Mouse (Mus musculus): Measurements from ENCODE around the gene Ptpn1. TPM values are rescaled to one million over a fixed set of nuclear protein-coding genes. Genes with fewer than 3 reads are reported as not detected.

The Ptpn1 gene
- total and polyA plus RNA-seq, 3 experiments: 69.8 to 131 (median 77.6) TPM

DNA sequence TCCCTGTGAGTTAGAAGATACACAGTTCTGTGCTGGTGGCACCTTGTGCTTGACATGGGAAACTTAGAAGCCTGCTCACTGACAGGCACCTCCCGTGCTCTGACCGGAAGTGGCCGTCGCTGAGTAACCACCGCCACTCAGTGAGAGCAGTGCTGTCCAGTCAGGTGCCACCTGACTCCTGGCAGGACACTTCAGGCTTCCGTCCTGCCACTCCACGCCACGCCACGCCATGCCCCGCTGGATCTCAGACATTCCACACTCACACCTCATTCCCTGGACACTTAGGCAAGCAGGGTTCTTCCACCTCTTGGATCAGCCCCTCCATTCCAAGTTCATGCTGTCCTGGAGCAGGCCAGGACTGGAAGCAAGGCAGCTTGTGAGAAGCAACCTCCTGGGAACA lies 46.4 kb downstream of the Ptpn1 start:
- no peaks in the 10 kb centered on the region for H3K27me3 ChIP-seq (replicated peaks)
- no peak overlapping the region for H3K4me2 ChIP-seq (ENCODE audit: insufficient read depth, low read depth, poor library complexity, severe bottlenecking)
- H3K79me2 ChIP-seq (replicated peaks; ENCODE audit: control insufficient read depth, extremely low read depth, insufficient read depth, poor library complexity, severe bottlenecking): no peaks in the 10 kb centered on the region
- no peak overlapping the region for H3K27ac ChIP-seq (ENCODE audit: insufficient read depth, low read depth)
- no peak overlapping the region for H3K4me3 ChIP-seq (replicated peaks in 1 of 3; ENCODE audit: low read depth in 2 of 3, low read length in 2 of 3, poor library complexity in 1 of 3)
- TF ChIP-seq TBP (conservative IDR thresholded peaks at IDR 0.05; ENCODE audit: low read depth, low read length) (no peak), POLR2A (IDR thresholded peaks at IDR 0.05; ENCODE audit: low read depth, low read length) (0 out of 2 replicates have a peak, but pooled peaks have one; percentile 12), KAT2A (IDR thresholded peaks at IDR 0.05; ENCODE audit: insufficient replicate concordance, low read length) (no peak), EP300 (IDR thresholded peaks at IDR 0.05; ENCODE audit: low read length) (no peak)
- dilution Hi-C loops (cut with MboI; ENCODE audit: extremely low pct_ligation_motif_present, extremely low pct_unique_long_range_greater_than_20kb, low sequenced_read_pairs): no loop called here
- no peaks in the 10 kb centered on the region for H3K9me3 ChIP-seq (replicated peaks; ENCODE audit: low read length)
- no peak overlapping the region for H3K9ac ChIP-seq (ENCODE audit: insufficient read depth, low read depth)
- peaks cover 0 to 25% of the 10 kb centered on the region in 2 experiments; a peak in 3 of 4 replicates for H3K4me1 ChIP-seq (ENCODE audit: control insufficient read depth in 1 of 2, insufficient read depth in 2 of 2)
- peaks cover 60 to 72% of the 10 kb centered on the region in 2 experiments for H3K36me3 ChIP-seq (replicated peaks in 1 of 2; ENCODE audit: control insufficient read depth in 1 of 2, insufficient read depth in 1 of 2, low read length in 1 of 2)
- in situ Hi-C loops (cut with MboI; ENCODE audit: low pct_ligation_motif_present, low pct_unique_long_range_greater_than_20kb, low sequenced_read_pairs): no loop called here
- DNase-seq (ENCODE audit: extremely low read depth): no peak

DNA sequence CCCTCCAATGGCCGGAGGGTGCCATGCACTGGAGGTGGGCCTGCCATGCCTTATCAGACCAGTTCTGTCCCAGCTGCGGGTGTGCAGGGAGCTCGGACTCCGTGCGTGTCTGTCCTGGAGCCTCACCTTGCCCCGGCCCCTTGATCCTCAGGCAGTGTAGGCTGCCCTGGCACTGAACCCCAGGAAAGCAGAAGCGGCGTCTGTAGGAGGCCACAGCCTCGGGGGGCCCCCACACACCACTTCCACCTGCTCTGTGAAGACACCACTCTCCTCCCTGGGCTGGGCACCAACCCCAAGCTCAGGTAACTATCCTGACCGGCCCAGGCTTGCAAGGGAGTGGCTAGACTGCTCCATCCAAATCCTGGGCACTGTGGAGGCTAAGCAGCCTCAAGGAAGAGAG lies 48.5 kb downstream of the Ptpn1 start:
- TF ChIP-seq TCF12 (IDR thresholded peaks at IDR 0.05; ENCODE audit: low read depth, low read length): no peak
- no peak for TF ChIP-seq ZMIZ1 (IDR thresholded peaks at IDR 0.05; ENCODE audit: low read depth, low read length)
- no peak for TF ChIP-seq MYC (IDR thresholded peaks at IDR 0.05; ENCODE audit: low read depth, low read length)
- no peak for TF ChIP-seq UBTF (IDR thresholded peaks at IDR 0.05; ENCODE audit: low read depth, low read length)
- no peak for TF ChIP-seq CHD2 (IDR thresholded peaks at IDR 0.05; ENCODE audit: low read length)
- no peak for TF ChIP-seq SMC3 (IDR thresholded peaks at IDR 0.05; ENCODE audit: low read depth, low read length)
- no peak for TF ChIP-seq IRF4 (IDR thresholded peaks at IDR 0.05; ENCODE audit: low read depth, low read length)
- TF ChIP-seq MAZ (IDR thresholded peaks at IDR 0.05; ENCODE audit: low read depth, low read length): no peak
- no peak for TF ChIP-seq CTCF (conservative IDR thresholded peaks at IDR 0.05 in 1 of 2, IDR thresholded peaks at IDR 0.05 in 1 of 2; ENCODE audit: low read depth in 2 of 2, low read length in 2 of 2)
- TF ChIP-seq MAFK (IDR thresholded peaks at IDR 0.05; ENCODE audit: insufficient replicate concordance, low read length): no peak
- no peak for TF ChIP-seq JUND (conservative IDR thresholded peaks at IDR 0.05; ENCODE audit: low read depth, low read length)
- TF ChIP-seq EP300 (IDR thresholded peaks at IDR 0.05; ENCODE audit: low read length): no peak
- in situ Hi-C loops (cut with MboI; ENCODE audit: low pct_ligation_motif_present, low pct_unique_long_range_greater_than_20kb, low sequenced_read_pairs): loop anchor here (5.0 kb wide), 1 partner anchor 83 kb away; no protein-coding TSS in a partner anchor
- dilution Hi-C loops (cut with MboI; ENCODE audit: extremely low pct_ligation_motif_present, extremely low pct_unique_long_range_greater_than_20kb, low sequenced_read_pairs): no loop called here
- H3K9me3 ChIP-seq (replicated peaks; ENCODE audit: low read length): no peaks in the 10 kb centered on the region
- H3K27me3 ChIP-seq (replicated peaks): no peaks in the 10 kb centered on the region
- H3K36me3 ChIP-seq (replicated peaks in 1 of 2; ENCODE audit: control insufficient read depth in 1 of 2, insufficient read depth in 1 of 2, low read length in 1 of 2): peaks cover 39 to 51% of the 10 kb centered on the region in 2 experiments
- DNase-seq (ENCODE audit: extremely low read depth): no peak
- H3K79me2 ChIP-seq (replicated peaks; ENCODE audit: control insufficient read depth, extremely low read depth, insufficient read depth, poor library complexity, severe bottlenecking): no peaks in the 10 kb centered on the region
- H3K27ac ChIP-seq (ENCODE audit: insufficient read depth, low read depth): no peak overlapping the region
- no peak overlapping the region for H3K4me3 ChIP-seq (replicated peaks in 1 of 3; ENCODE audit: low read depth in 2 of 3, low read length in 2 of 3, poor library complexity in 1 of 3)
- H3K4me2 ChIP-seq (ENCODE audit: insufficient read depth, low read depth, poor library complexity, severe bottlenecking): no peak overlapping the region
- H3K9ac ChIP-seq (ENCODE audit: insufficient read depth, low read depth): no peak overlapping the region
- H3K4me1 ChIP-seq (ENCODE audit: control insufficient read depth in 1 of 2, insufficient read depth in 2 of 2): peaks cover 5 to 34% of the 10 kb centered on the region in 2 experiments; a peak in 3 of 4 replicates

DNA sequence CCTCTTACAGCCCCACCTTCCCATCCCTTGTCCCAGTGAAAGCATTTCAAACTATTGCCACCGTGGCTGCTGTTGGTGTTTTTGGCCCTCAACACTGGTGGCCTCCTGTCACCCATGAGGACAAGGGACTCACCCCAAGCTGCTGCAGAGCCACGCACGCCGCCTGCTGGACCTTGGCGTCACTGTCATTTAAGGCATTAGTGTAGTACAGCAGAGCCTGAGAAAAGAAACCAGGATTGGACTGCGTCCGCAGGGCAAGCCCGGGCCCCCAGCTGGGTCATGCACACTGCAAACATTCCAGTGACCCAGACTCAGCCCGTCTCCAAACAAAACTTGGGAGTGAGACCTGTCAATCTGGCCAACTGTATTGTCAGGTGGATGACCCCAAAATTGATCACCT lies 50.8 kb downstream of the Ptpn1 start:
- Histone ChIP-seq H3K27me3 (replicated peaks) (peaks cover 2% of the 10 kb centered on the region), H3K4me3 (replicated peaks in 1 of 3; ENCODE audit: low read depth in 2 of 3, low read length in 2 of 3, poor library complexity in 1 of 3) (no peak overlapping the region), H3K4me1 (ENCODE audit: control insufficient read depth in 1 of 2, insufficient read depth in 2 of 2) (peaks cover 5 to 34% of the 10 kb centered on the region in 2 experiments; a peak in 3 of 4 replicates), H3K4me2 (ENCODE audit: insufficient read depth, low read depth, poor library complexity, severe bottlenecking) (no peak overlapping the region), H3K36me3 (replicated peaks in 1 of 2; ENCODE audit: control insufficient read depth in 1 of 2, insufficient read depth in 1 of 2, low read length in 1 of 2) (peaks cover 18 to 28% of the 10 kb centered on the region in 2 experiments), H3K9ac (ENCODE audit: insufficient read depth, low read depth) (no peak overlapping the region), H3K27ac (ENCODE audit: insufficient read depth, low read depth) (no peak overlapping the region), H3K9me3 (replicated peaks; ENCODE audit: low read length) (no peaks in the 10 kb centered on the region), H3K79me2 (replicated peaks; ENCODE audit: control insufficient read depth, extremely low read depth, insufficient read depth, poor library complexity, severe bottlenecking) (no peaks in the 10 kb centered on the region)
- TF ChIP-seq CTCF (conservative IDR thresholded peaks at IDR 0.05 in 1 of 2, IDR thresholded peaks at IDR 0.05 in 1 of 2; ENCODE audit: low read depth in 2 of 2, low read length in 2 of 2) (peak in 1 of 2 experiments; percentile 46; a peak in 1 of 4 replicates), TCF12 (IDR thresholded peaks at IDR 0.05; ENCODE audit: low read depth, low read length) (no peak), GABPA (IDR thresholded peaks at IDR 0.05; ENCODE audit: insufficient replicate concordance, low read depth, low read length) (no peak), SMC3 (IDR thresholded peaks at IDR 0.05; ENCODE audit: low read depth, low read length) (peak; percentile 57), RAD21 (IDR thresholded peaks at IDR 0.05; ENCODE audit: low read depth, low read length) (peak; percentile 32), CHD2 (IDR thresholded peaks at IDR 0.05; ENCODE audit: low read length) (no peak)
- DNase-seq (ENCODE audit: extremely low read depth): no peak
- in situ Hi-C loops (cut with MboI; ENCODE audit: low pct_ligation_motif_present, low pct_unique_long_range_greater_than_20kb, low sequenced_read_pairs) (loop anchor here (5.0 kb wide), 1 partner anchor 85 kb away; no protein-coding TSS in a partner anchor), dilution Hi-C loops (cut with MboI; ENCODE audit: extremely low pct_ligation_motif_present, extremely low pct_unique_long_range_greater_than_20kb, low sequenced_read_pairs) (no loop called here)

Measured in CH12.LX (cell line).